ENCODE assay signal across 8 mouse cellular contexts in genomic region chr7:102065046-102065891, GRCm38 (mm10). TPM values are rescaled to one million over a fixed set of nuclear protein-coding genes. Genes with fewer than 3 reads are reported as not detected.
DNase-seq lines count a peak whose midpoint lies in the region; ATAC-seq and TF ChIP-seq lines count a peak whose summit lies in the region.

Gene Rnf121 (minus strand): TSS chr7:102065469.
Gene Xndc1 (plus strand): TSS chr7:102065511.
Gene Xntrpc (plus strand): TSS chr7:102065713.

- DNase-seq in MEL (ENCODE audit: low read depth, low spot score) = peak; percentile 96
- peak; percentile 94 for DNase-seq in cerebellum, adult 2 months
- peak; percentile 96 for DNase-seq in forebrain, postnatal 0 days
- peak; percentile 92 for DNase-seq in heart, postnatal 4 days
- peak; percentile 91 to 93 for DNase-seq in layer of hippocampus, adult 8-10 months (ENCODE audit: low spot score in 2 of 2)
- peak; percentile 85 for DNase-seq in ovary, adult 18-20 months (ENCODE audit: low spot score)
- DNase-seq in thymus, postnatal 0 days (ENCODE audit: low spot score) = peak; percentile 93

- no peak for TF ChIP-seq RAD21 in MEL (IDR thresholded peaks at IDR 0.05; ENCODE audit: low read depth, low read length)

- peaks cover 11% of the 10 kb centered on the region in 2 experiments for H3K4me1 ChIP-seq in MEL (ENCODE audit: control insufficient read depth in 1 of 2, insufficient read depth in 2 of 2, low read length in 2 of 2)
- H3K4me1 ChIP-seq in cerebellum, adult 2 months (ENCODE audit: control insufficient read depth, insufficient read depth, low read length) = no peaks in the 10 kb centered on the region; the same call in 1 of the 2 replicates
- H3K4me1 ChIP-seq in forebrain, postnatal 0 days (ENCODE audit: insufficient read depth) = peaks cover 7% of the 10 kb centered on the region; the same call in 1 of the 2 replicates
- H3K4me1 ChIP-seq in lung, embryonic 15.5 days = peaks cover 20% of the 10 kb centered on the region

- peaks cover 30% of the 10 kb centered on the region for H3K79me2 ChIP-seq in MEL (ENCODE audit: control insufficient read depth, insufficient read depth, low read length, poor library complexity)

- H3K9ac ChIP-seq in MEL (ENCODE audit: control insufficient read depth, low read depth, low read length, poor library complexity, severe bottlenecking) = peak within 1 kb of the TSS; percentile 69
- H3K9ac ChIP-seq in forebrain, postnatal 0 days = peak within 1 kb of the TSS; percentile 77
- H3K9ac ChIP-seq in lung, embryonic 15.5 days = peak within 1 kb of the TSS; percentile 55

- no peaks in the 10 kb centered on the region for H3K27me3 ChIP-seq in MEL (ENCODE audit: control insufficient read depth in 1 of 2, insufficient read depth in 2 of 2, low read length in 2 of 2)
- H3K27me3 ChIP-seq in cerebellum, adult 2 months (ENCODE audit: control insufficient read depth, insufficient read depth, low read length) = no peaks in the 10 kb centered on the region
- no peaks in the 10 kb centered on the region for H3K27me3 ChIP-seq in forebrain, postnatal 0 days (ENCODE audit: insufficient read depth, low read length)
- H3K27me3 ChIP-seq in lung, embryonic 15.5 days = no peaks in the 10 kb centered on the region

- ATAC-seq in forebrain, postnatal 0 days = peak; percentile 99
- ATAC-seq in lung, embryonic 15.5 days (ENCODE audit: borderline replicate concordance, extremely low read depth, low FRiP score, low TSS enrichment) = peak; percentile 98

- no peak for TF ChIP-seq CTCF in MEL (IDR thresholded peaks at IDR 0.05 in 2 of 3, conservative IDR thresholded peaks at IDR 0.05 in 1 of 3; ENCODE audit: control insufficient read depth in 1 of 3, insufficient read depth in 1 of 3, low read depth in 2 of 3, low read length in 3 of 3, poor library complexity in 1 of 3, severe bottlenecking in 1 of 3)
- TF ChIP-seq CTCF in cerebellum, adult 2 months (IDR thresholded peaks at IDR 0.05; ENCODE audit: borderline replicate concordance, insufficient read depth, low read depth, low read length) = no peak
- TF ChIP-seq CTCF in forebrain, postnatal 0 days (IDR thresholded peaks at IDR 0.05; ENCODE audit: low read depth) = no peak

- peak within 1 kb of the TSS; percentile 73 for H3K4me2 ChIP-seq in forebrain, postnatal 0 days (ENCODE audit: low read depth)
- peak within 1 kb of the TSS; percentile 67 for H3K4me2 ChIP-seq in lung, embryonic 15.5 days

- H3K9me3 ChIP-seq in MEL (replicated peaks; ENCODE audit: insufficient read depth, low read length) = no peaks in the 10 kb centered on the region
- no peaks in the 10 kb centered on the region for H3K9me3 ChIP-seq in forebrain, postnatal 0 days (ENCODE audit: low read length)
- H3K9me3 ChIP-seq in lung, embryonic 15.5 days = no peaks in the 10 kb centered on the region

- under 1% methylated on average over 56 of the region's 56 CpGs for WGBS in cerebellum, adult 2 months
- under 1% methylated on average over 56 of the region's 56 CpGs for WGBS in forebrain, postnatal 0 days
- under 1% methylated on average over 56 of the region's 56 CpGs for WGBS in lung, embryonic 15.5 days

- peak; percentile 82 to 89 for TF ChIP-seq POLR2A in MEL (IDR thresholded peaks at IDR 0.05; ENCODE audit: control insufficient read depth in 1 of 2, insufficient read depth in 1 of 2, low read depth in 1 of 2, low read length in 2 of 2, poor library complexity in 1 of 2)
- peak; percentile 78 for TF ChIP-seq POLR2A in cerebellum, adult 2 months (IDR thresholded peaks at IDR 0.05; ENCODE audit: borderline replicate concordance, insufficient read depth, low read length)

- H3K4me3 ChIP-seq in MEL (ENCODE audit: control insufficient read depth in 1 of 2, insufficient read depth in 1 of 2, low read depth in 2 of 2, low read length in 2 of 2) = peak within 1 kb of the TSS; percentile 70 to 74
- H3K4me3 ChIP-seq in cerebellum, adult 2 months (replicated peaks; ENCODE audit: insufficient read depth, low read depth, low read length) = peak within 1 kb of the TSS; percentile 72
- H3K4me3 ChIP-seq in forebrain, postnatal 0 days (ENCODE audit: low read depth, low read length) = peak within 1 kb of the TSS; percentile 83
- peak within 1 kb of the TSS; percentile 70 for H3K4me3 ChIP-seq in lung, embryonic 15.5 days

- H3K36me3 ChIP-seq in MEL (ENCODE audit: control insufficient read depth in 1 of 2, insufficient read depth in 2 of 2, low read length in 2 of 2) = peaks cover 0 to 34% of the 10 kb centered on the region in 2 experiments; a peak in 2 of 4 replicates
- no peaks in the 10 kb centered on the region for H3K36me3 ChIP-seq in forebrain, postnatal 0 days (ENCODE audit: insufficient read depth)
- H3K36me3 ChIP-seq in lung, embryonic 15.5 days = 0 out of 2 replicates have a peak, but pooled peaks cover 4% of the 10 kb centered on the region

- H3K27ac ChIP-seq in MEL (ENCODE audit: control insufficient read depth, low read depth, low read length) = peak within 1 kb of the TSS; percentile 97
- peak within 1 kb of the TSS; percentile 57 for H3K27ac ChIP-seq in cerebellum, adult 2 months (ENCODE audit: insufficient read depth, low read length)
- peak within 1 kb of the TSS; percentile 88 for H3K27ac ChIP-seq in forebrain, postnatal 0 days (ENCODE audit: low read depth, low read length)
- H3K27ac ChIP-seq in lung, embryonic 15.5 days = peak within 1 kb of the TSS; percentile 82

- no peak for TF ChIP-seq EP300 in MEL (IDR thresholded peaks at IDR 0.05; ENCODE audit: low read depth in 1 of 2, low read length in 2 of 2)

TF ChIP-seq in MEL, 35 proteins besides CTCF, POLR2A, EP300 and RAD21 (continues in another document):
- TF ChIP-seq ETS1 (IDR thresholded peaks at IDR 0.05; ENCODE audit: low read depth, low read length) (peak; percentile 80), NELFE (IDR thresholded peaks at IDR 0.05; ENCODE audit: low read depth, low read length) (peak; percentile 65), MYC (IDR thresholded peaks at IDR 0.05; ENCODE audit: low read depth, low read length) (peak; percentile 95), JUND (IDR thresholded peaks at IDR 0.05; ENCODE audit: low read depth, low read length) (no peak), USF2 (IDR thresholded peaks at IDR 0.05; ENCODE audit: borderline replicate concordance in 1 of 2, insufficient read depth in 1 of 2, low read depth in 1 of 2, low read length in 2 of 2) (no peak), E2F4 (IDR thresholded peaks at IDR 0.05; ENCODE audit: borderline replicate concordance, low read depth, low read length) (peak; percentile 93), UBTF (IDR thresholded peaks at IDR 0.05; ENCODE audit: borderline replicate concordance, insufficient read depth, low read depth, low read length) (no peak), MAX (IDR thresholded peaks at IDR 0.05; ENCODE audit: low read length) (peak; percentile 76), SIN3A (IDR thresholded peaks at IDR 0.05; ENCODE audit: low read length) (peak; percentile 88), HCFC1 (IDR thresholded peaks at IDR 0.05; ENCODE audit: low read depth, low read length) (peak; percentile 95), ZNF384 (IDR thresholded peaks at IDR 0.05; ENCODE audit: low read depth, low read length) (peak; percentile 91), ELF1 (IDR thresholded peaks at IDR 0.05; ENCODE audit: low read depth, low read length) (peak; percentile 74), TAL1 (IDR thresholded peaks at IDR 0.05; ENCODE audit: low read length) (no peak), TBP (IDR thresholded peaks at IDR 0.05; ENCODE audit: low read depth, low read length) (peak; percentile 60), POLR2AphosphoS2 (IDR thresholded peaks at IDR 0.05; ENCODE audit: low read length) (peak; percentile 80), ZMIZ1 (IDR thresholded peaks at IDR 0.05; ENCODE audit: low read depth, low read length) (peak; percentile 91)

RNA-seq across cellular contexts. Expression of gene Rnf121, which starts in this region (rescaled TPM):
- 17.3 and 18.5 TPM in 2 replicates for total RNA-seq in MEL (2012; rRNA removed)
- polyA plus RNA-seq in MEL (2012; ENCODE audit: insufficient read depth in 1 of 2, insufficient read length in 2 of 2, low read depth in 1 of 2, low replicate concordance in 2 of 2, missing spikeins in 1 of 2) = 10 to 100 TPM in 1 of 2 experiments, not detected in 1; 16.0 TPM
- polyA plus RNA-seq in cerebellum, adult 2 months (2012; rRNA removed) = 65.3 and 66.6 TPM in 2 replicates
- 28.8 and 34.2 TPM in 2 replicates for total RNA-seq in forebrain, postnatal 0 days (2014; rRNA removed)
- polyA plus RNA-seq in forebrain, postnatal 0 days (2015; fragmentation: Nextera tagmentation; extraction: Ambion mirVana) = 19.9 and 23.4 TPM in 2 replicates
- total RNA-seq in heart, postnatal 4 days (2021) = 10 to 100 TPM; 23.8 to 25.6 TPM
- 10 to 100 TPM; 43.4 to 47.0 (median 44.9) TPM for total RNA-seq in layer of hippocampus, adult 8-10 months (2022)
- polyA plus RNA-seq in lung, embryonic 15.5 days (2015; fragmentation: Nextera tagmentation; extraction: Ambion mirVana) = 25.3 and 26.0 TPM in 2 replicates
- polyA plus RNA-seq in thymus, postnatal 0 days (2015; fragmentation: Nextera tagmentation; extraction: Ambion mirVana) = 18.6 and 19.2 TPM in 2 replicates

RNA-seq across cellular contexts. Expression of gene Xndc1, which starts in this region (rescaled TPM):
- total RNA-seq in MEL (2012; rRNA removed) = 15.3 and 16.6 TPM in 2 replicates
- polyA plus RNA-seq in MEL (2012; ENCODE audit: insufficient read depth in 1 of 2, insufficient read length in 2 of 2, low read depth in 1 of 2, low replicate concordance in 2 of 2, missing spikeins in 1 of 2) = 10 to 100 TPM in 1 of 2 experiments, not detected in 1; 30.0 TPM
- polyA plus RNA-seq in cerebellum, adult 2 months (2012; rRNA removed) = 48.8 and 48.9 TPM in 2 replicates
- 23.4 and 32.7 TPM in 2 replicates for total RNA-seq in forebrain, postnatal 0 days (2014; rRNA removed)
- 11.9 and 14.6 TPM in 2 replicates for polyA plus RNA-seq in forebrain, postnatal 0 days (2015; fragmentation: Nextera tagmentation; extraction: Ambion mirVana)
- total RNA-seq in heart, postnatal 4 days (2021) = 10 to 100 TPM; 13.2 to 13.3 TPM
- total RNA-seq in layer of hippocampus, adult 8-10 months (2022) = 10 to 100 TPM; 25.8 to 37.3 (median 31.9) TPM
- 32.3 and 34.4 TPM in 2 replicates for polyA plus RNA-seq in lung, embryonic 15.5 days (2015; fragmentation: Nextera tagmentation; extraction: Ambion mirVana)
- 21.1 and 25.4 TPM in 2 replicates for polyA plus RNA-seq in thymus, postnatal 0 days (2015; fragmentation: Nextera tagmentation; extraction: Ambion mirVana)

RNA-seq across cellular contexts. Expression of gene Xntrpc, which starts in this region (rescaled TPM):
- total RNA-seq in MEL (2012; rRNA removed) = 0.08 and 0.13 TPM in 2 replicates
- under 1 TPM in 1 of 2 experiments, not detected in 1; 0.14 TPM for polyA plus RNA-seq in MEL (2012; ENCODE audit: insufficient read depth in 1 of 2, insufficient read length in 2 of 2, low read depth in 1 of 2, low replicate concordance in 2 of 2, missing spikeins in 1 of 2)
- polyA plus RNA-seq in cerebellum, adult 2 months (2012; rRNA removed) = 3.8 and 4.7 TPM in 2 replicates
- total RNA-seq in forebrain, postnatal 0 days (2014; rRNA removed) = 1.3 and 2.5 TPM in 2 replicates
- 0.42 and 0.58 TPM in 2 replicates for polyA plus RNA-seq in forebrain, postnatal 0 days (2015; fragmentation: Nextera tagmentation; extraction: Ambion mirVana)
- 1 to 10 TPM in 1 of 2 experiments, under 1 TPM in 1; 0.90 to 1.1 TPM for total RNA-seq in heart, postnatal 4 days (2021)
- total RNA-seq in layer of hippocampus, adult 8-10 months (2022) = 1 to 10 TPM; 1.7 to 2.8 (median 2.3) TPM
- 0.89 and 1.2 TPM in 2 replicates for polyA plus RNA-seq in lung, embryonic 15.5 days (2015; fragmentation: Nextera tagmentation; extraction: Ambion mirVana)
- 0.74 and 0.96 TPM in 2 replicates for polyA plus RNA-seq in thymus, postnatal 0 days (2015; fragmentation: Nextera tagmentation; extraction: Ambion mirVana)

Comparison
In these comparisons a context has a peak if more than half of its experiments do, and no peak if none do; other contexts are left out.
1. Peak in every context shown above with its lines: DNase-seq, ATAC-seq, H3K4me3 ChIP-seq and H3K27ac ChIP-seq.